Mouse (Mus musculus): ENCODE results near the gene Steap3. TPM values are rescaled to one million over a fixed set of nuclear protein-coding genes. Genes with fewer than 3 reads are reported as not detected.

Gene Steap3
- polyA plus RNA-seq, 1 experiment from 2014 or later, result 2.8 TPM

DNA sequence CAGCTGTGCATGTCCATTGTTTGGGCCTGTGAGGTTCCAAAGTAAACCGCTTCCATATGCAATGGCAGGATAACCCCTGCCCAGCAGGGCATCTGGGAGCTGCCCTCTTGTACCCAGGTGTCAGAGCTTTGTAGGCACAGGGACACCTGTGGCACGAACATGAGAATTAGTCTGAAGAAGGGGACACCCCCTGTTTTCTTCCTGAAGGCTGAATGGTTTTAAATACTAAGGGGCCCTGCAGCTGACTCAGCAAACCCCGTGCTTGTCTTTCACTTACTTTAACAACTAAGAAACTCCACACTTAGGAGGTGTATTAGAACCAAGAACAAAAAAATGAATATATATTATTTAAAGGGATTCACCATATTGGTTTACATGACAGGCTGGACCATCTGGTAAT, 74.4 kb downstream of the Steap3 start:
- Histone ChIP-seq H3K27ac (ENCODE audit: low read length) (no peak overlapping the region), H3K36me3 (ENCODE audit: control insufficient read depth, insufficient read depth) (no peaks in the 10 kb centered on the region), H3K27me3 (replicated peaks; ENCODE audit: control insufficient read depth, insufficient read depth, low read length) (no peaks in the 10 kb centered on the region), H3K9me3 (ENCODE audit: control insufficient read depth, low read length) (no peaks in the 10 kb centered on the region), H3K4me1 (replicated peaks; ENCODE audit: control insufficient read depth, insufficient read depth, low read length) (no peaks in the 10 kb centered on the region), H3K4me3 (replicated peaks; ENCODE audit: low read length) (no peak overlapping the region), H3K4me2 (ENCODE audit: low read length) (no peak overlapping the region), H3K9ac (replicated peaks; ENCODE audit: low read depth, low read length) (no peak overlapping the region)
- 56% methylated on average over 3 of the region's 3 CpGs for WGBS
- no peak for ATAC-seq

DNA sequence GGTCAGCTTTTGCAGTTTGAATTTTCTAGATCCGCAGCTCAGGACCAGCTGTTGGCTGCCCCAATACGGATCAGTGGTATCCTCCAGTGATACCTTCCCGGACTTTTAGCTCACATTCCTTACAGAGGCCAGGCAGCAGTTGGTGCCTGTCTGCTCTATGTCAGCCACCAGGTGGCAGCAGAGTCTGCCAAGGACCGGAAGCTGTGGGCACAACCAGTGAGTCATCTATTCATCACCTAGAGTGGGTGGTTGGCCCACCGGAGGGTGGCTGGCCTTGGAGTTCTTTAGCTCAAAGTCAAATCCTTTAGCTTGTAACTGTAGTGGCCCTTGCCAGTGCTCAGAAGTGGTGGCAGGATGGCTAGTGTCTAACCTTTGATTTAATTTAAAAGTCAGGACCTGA, 75.3 kb downstream of the Steap3 start:
- WGBS, result 20% methylated on average over 5 of the region's 5 CpGs
- ATAC-seq, result peak; percentile 80

DNA sequence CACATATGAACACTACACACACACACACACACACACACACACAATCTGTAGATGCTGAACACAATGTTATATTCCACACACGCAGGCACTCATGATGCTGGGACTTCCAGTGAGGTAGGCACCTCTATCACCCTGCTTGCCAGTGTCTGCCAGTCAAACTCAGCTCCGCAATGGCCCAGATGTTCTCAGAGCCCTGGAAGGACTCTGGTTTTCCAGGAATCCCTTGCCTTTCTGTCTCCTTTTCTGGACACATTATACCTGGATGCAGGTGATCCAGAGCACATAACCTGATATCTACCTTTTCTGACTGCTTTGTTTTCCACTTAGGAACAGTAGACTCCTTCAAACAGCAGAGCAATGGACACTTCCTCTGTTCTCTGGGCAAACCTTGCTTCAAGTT, 75.8 kb downstream of the Steap3 start:
- no peak overlapping the region for H3K9ac ChIP-seq (replicated peaks; ENCODE audit: low read depth, low read length)
- no peaks in the 10 kb centered on the region for H3K36me3 ChIP-seq (ENCODE audit: control insufficient read depth, insufficient read depth)
- 92% methylated on average over 2 of the region's 2 CpGs for WGBS
- no peak for ATAC-seq
- H3K4me1 ChIP-seq (replicated peaks; ENCODE audit: control insufficient read depth, insufficient read depth, low read length), result no peaks in the 10 kb centered on the region
- H3K4me2 ChIP-seq (ENCODE audit: low read length), result no peak overlapping the region
- H3K4me3 ChIP-seq (replicated peaks; ENCODE audit: low read length), result no peak overlapping the region
- H3K9me3 ChIP-seq (ENCODE audit: control insufficient read depth, low read length), result 0 out of 2 replicates have a peak, but pooled peaks cover under 1% of the 10 kb centered on the region
- no peak overlapping the region for H3K27ac ChIP-seq (ENCODE audit: low read length)
- no peaks in the 10 kb centered on the region for H3K27me3 ChIP-seq (replicated peaks; ENCODE audit: control insufficient read depth, insufficient read depth, low read length)

More for the DNA sequence above, 75.3 kb downstream of the Steap3 start:
- Histone ChIP-seq H3K27ac (ENCODE audit: low read length) (no peak overlapping the region), H3K36me3 (ENCODE audit: control insufficient read depth, insufficient read depth) (no peaks in the 10 kb centered on the region), H3K4me3 (replicated peaks; ENCODE audit: low read length) (no peak overlapping the region), H3K9ac (replicated peaks; ENCODE audit: low read depth, low read length) (no peak overlapping the region), H3K4me2 (ENCODE audit: low read length) (no peak overlapping the region), H3K27me3 (replicated peaks; ENCODE audit: control insufficient read depth, insufficient read depth, low read length) (no peaks in the 10 kb centered on the region), H3K9me3 (ENCODE audit: control insufficient read depth, low read length) (no peaks in the 10 kb centered on the region), H3K4me1 (replicated peaks; ENCODE audit: control insufficient read depth, insufficient read depth, low read length) (no peaks in the 10 kb centered on the region)

DNA sequence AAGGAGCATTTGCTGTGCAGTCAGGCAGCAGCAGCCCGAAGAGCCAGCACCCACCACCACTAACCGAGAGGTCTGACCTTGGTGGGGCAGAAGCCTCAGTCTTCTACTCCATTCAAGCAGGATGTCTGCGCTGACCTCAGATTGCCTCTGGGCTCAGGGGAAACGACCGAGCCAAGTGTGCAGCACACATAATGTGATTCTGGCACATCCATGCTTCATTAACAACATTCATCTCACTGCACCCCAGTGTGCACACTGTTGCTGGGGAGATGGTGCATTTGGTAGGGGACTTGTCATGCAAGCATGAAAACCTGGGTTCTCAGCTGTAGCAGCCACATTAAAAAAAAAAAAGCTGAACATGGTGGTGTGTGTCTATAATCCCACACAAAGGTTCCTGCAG, 76.6 kb downstream of the Steap3 start:
- WGBS, result 57% methylated on average over 5 of the region's 5 CpGs
- Histone ChIP-seq H3K9ac (replicated peaks; ENCODE audit: low read depth, low read length) (no peak overlapping the region), H3K4me3 (replicated peaks; ENCODE audit: low read length) (no peak overlapping the region), H3K36me3 (ENCODE audit: control insufficient read depth, insufficient read depth) (no peaks in the 10 kb centered on the region), H3K4me2 (ENCODE audit: low read length) (no peak overlapping the region), H3K9me3 (ENCODE audit: control insufficient read depth, low read length) (0 out of 2 replicates have a peak, but pooled peaks cover 2% of the 10 kb centered on the region), H3K27me3 (replicated peaks; ENCODE audit: control insufficient read depth, insufficient read depth, low read length) (no peaks in the 10 kb centered on the region), H3K4me1 (replicated peaks; ENCODE audit: control insufficient read depth, insufficient read depth, low read length) (no peaks in the 10 kb centered on the region), H3K27ac (ENCODE audit: low read length) (no peak overlapping the region)
- ATAC-seq, result no peak

GRCm38 (mm10) chr1:120193586-120193985, 78.9 kb downstream of the Steap3 start:
- Histone ChIP-seq H3K27ac (ENCODE audit: low read length) (no peak overlapping the region), H3K9ac (replicated peaks; ENCODE audit: low read depth, low read length) (no peak overlapping the region), H3K27me3 (replicated peaks; ENCODE audit: control insufficient read depth, insufficient read depth, low read length) (no peaks in the 10 kb centered on the region), H3K4me1 (replicated peaks; ENCODE audit: control insufficient read depth, insufficient read depth, low read length) (no peaks in the 10 kb centered on the region), H3K4me3 (replicated peaks; ENCODE audit: low read length) (no peak overlapping the region), H3K36me3 (ENCODE audit: control insufficient read depth, insufficient read depth) (no peaks in the 10 kb centered on the region), H3K9me3 (ENCODE audit: control insufficient read depth, low read length) (peaks cover 7% of the 10 kb centered on the region; the same call in 1 of the 2 replicates), H3K4me2 (ENCODE audit: low read length) (no peak overlapping the region)
- no peak for ATAC-seq
- WGBS, result 94% methylated on average over 10 of the region's 10 CpGs

DNA sequence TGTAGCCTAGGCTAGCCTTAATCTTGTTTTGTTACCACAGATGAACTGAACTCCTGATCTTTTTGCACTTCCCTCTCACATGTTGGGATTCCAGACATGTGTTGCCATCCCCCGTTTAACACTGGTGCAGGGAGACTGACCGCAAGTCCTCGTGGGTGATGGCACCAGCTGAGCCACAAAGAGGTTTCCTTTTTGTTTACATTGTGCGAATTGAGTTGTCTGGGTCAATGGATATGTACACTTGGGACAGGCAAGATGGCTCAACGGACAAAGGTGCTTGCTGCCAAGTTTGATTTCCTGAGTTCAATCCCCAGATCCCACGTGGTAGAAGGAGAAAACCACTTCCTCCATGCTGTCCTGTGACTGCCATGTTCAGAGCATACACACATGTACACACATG, 80.2 kb downstream of the Steap3 start:
- WGBS, result 76% methylated on average over 6 of the region's 6 CpGs
- no peaks in the 10 kb centered on the region for H3K36me3 ChIP-seq (ENCODE audit: control insufficient read depth, insufficient read depth)
- H3K9ac ChIP-seq (replicated peaks; ENCODE audit: low read depth, low read length), result no peak overlapping the region
- H3K27me3 ChIP-seq (replicated peaks; ENCODE audit: control insufficient read depth, insufficient read depth, low read length), result no peaks in the 10 kb centered on the region
- H3K4me3 ChIP-seq (replicated peaks; ENCODE audit: low read length), result no peak overlapping the region
- no peak for ATAC-seq
- no peaks in the 10 kb centered on the region for H3K4me1 ChIP-seq (replicated peaks; ENCODE audit: control insufficient read depth, insufficient read depth, low read length)
- H3K4me2 ChIP-seq (ENCODE audit: low read length), result no peak overlapping the region
- H3K9me3 ChIP-seq (ENCODE audit: control insufficient read depth, low read length), result peaks cover 7% of the 10 kb centered on the region; the same call in 1 of the 2 replicates
- no peak overlapping the region for H3K27ac ChIP-seq (ENCODE audit: low read length)

DNA sequence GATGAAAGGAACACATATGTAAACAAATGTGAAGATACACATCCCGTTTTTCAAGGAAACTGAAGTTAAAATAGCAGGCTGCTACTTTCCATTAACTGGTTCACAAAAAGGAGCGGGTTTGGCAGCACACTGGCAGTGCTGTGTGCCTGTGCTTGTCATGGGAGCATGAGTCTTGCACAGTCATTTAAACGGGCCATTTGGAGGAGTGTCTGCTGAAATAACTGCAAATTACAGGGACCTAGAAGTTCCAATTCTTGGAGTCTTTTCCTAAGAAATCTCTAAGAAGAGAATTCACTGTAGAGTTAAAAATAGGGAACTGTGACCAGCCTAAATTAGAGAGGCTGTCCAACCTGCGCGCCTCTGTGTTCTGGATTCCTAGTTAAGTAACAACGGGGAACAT, 81.6 kb downstream of the Steap3 start:
- no peak for ATAC-seq
- no peak overlapping the region for H3K4me3 ChIP-seq (replicated peaks; ENCODE audit: low read length)
- H3K4me1 ChIP-seq (replicated peaks; ENCODE audit: control insufficient read depth, insufficient read depth, low read length), result peaks cover 10% of the 10 kb centered on the region
- H3K27ac ChIP-seq (ENCODE audit: low read length), result no peak overlapping the region
- H3K27me3 ChIP-seq (replicated peaks; ENCODE audit: control insufficient read depth, insufficient read depth, low read length), result no peaks in the 10 kb centered on the region
- peaks cover 7% of the 10 kb centered on the region; the same call in 1 of the 2 replicates for H3K9me3 ChIP-seq (ENCODE audit: control insufficient read depth, low read length)
- H3K4me2 ChIP-seq (ENCODE audit: low read length), result no peak overlapping the region
- WGBS, result 87% methylated on average over 6 of the region's 6 CpGs
- no peak overlapping the region for H3K9ac ChIP-seq (replicated peaks; ENCODE audit: low read depth, low read length)
- H3K36me3 ChIP-seq (ENCODE audit: control insufficient read depth, insufficient read depth), result no peaks in the 10 kb centered on the region

- H3K9ac ChIP-seq (replicated peaks; ENCODE audit: low read depth, low read length), result no peak overlapping the region
- H3K27ac ChIP-seq (ENCODE audit: low read length), result no peak overlapping the region
- no peak for ATAC-seq
- no peak overlapping the region for H3K4me2 ChIP-seq (ENCODE audit: low read length)
- WGBS, result 86% methylated on average over 2 of the region's 2 CpGs
- peaks cover 7% of the 10 kb centered on the region; the same call in 1 of the 2 replicates for H3K9me3 ChIP-seq (ENCODE audit: control insufficient read depth, low read length)
- peaks cover 10% of the 10 kb centered on the region for H3K4me1 ChIP-seq (replicated peaks; ENCODE audit: control insufficient read depth, insufficient read depth, low read length)
- no peaks in the 10 kb centered on the region for H3K27me3 ChIP-seq (replicated peaks; ENCODE audit: control insufficient read depth, insufficient read depth, low read length)
- no peaks in the 10 kb centered on the region for H3K36me3 ChIP-seq (ENCODE audit: control insufficient read depth, insufficient read depth)
- H3K4me3 ChIP-seq (replicated peaks; ENCODE audit: low read length), result no peak overlapping the region
Measured at GRCm38 (mm10) chr1:120190300-120190699, 82.2 kb downstream of the Steap3 start.

- H3K9me3 ChIP-seq (ENCODE audit: control insufficient read depth, low read length), result peaks cover 7% of the 10 kb centered on the region; the same call in 1 of the 2 replicates
- H3K4me2 ChIP-seq (ENCODE audit: low read length), result no peak overlapping the region
- WGBS, result 54% methylated on average over 6 of the region's 6 CpGs
- H3K36me3 ChIP-seq (ENCODE audit: control insufficient read depth, insufficient read depth), result no peaks in the 10 kb centered on the region
- no peaks in the 10 kb centered on the region for H3K27me3 ChIP-seq (replicated peaks; ENCODE audit: control insufficient read depth, insufficient read depth, low read length)
- H3K4me3 ChIP-seq (replicated peaks; ENCODE audit: low read length), result no peak overlapping the region
- no peak overlapping the region for H3K27ac ChIP-seq (ENCODE audit: low read length)
- no peak for ATAC-seq
- H3K9ac ChIP-seq (replicated peaks; ENCODE audit: low read depth, low read length), result no peak overlapping the region
- H3K4me1 ChIP-seq (replicated peaks; ENCODE audit: control insufficient read depth, insufficient read depth, low read length), result peaks cover 10% of the 10 kb centered on the region
Measured at GRCm38 (mm10) chr1:120189206-120189605, 83.3 kb downstream of the Steap3 start.

GRCm38 (mm10) chr1:120187059-120187458, 85.4 kb downstream of the Steap3 start:
- Histone ChIP-seq H3K27me3 (replicated peaks; ENCODE audit: control insufficient read depth, insufficient read depth, low read length) (no peaks in the 10 kb centered on the region), H3K36me3 (ENCODE audit: control insufficient read depth, insufficient read depth) (no peaks in the 10 kb centered on the region), H3K9me3 (ENCODE audit: control insufficient read depth, low read length) (peaks cover 7% of the 10 kb centered on the region; the same call in 1 of the 2 replicates), H3K4me1 (replicated peaks; ENCODE audit: control insufficient read depth, insufficient read depth, low read length) (peaks cover 10% of the 10 kb centered on the region), H3K4me2 (ENCODE audit: low read length) (peak overlapping the region; percentile 35), H3K9ac (replicated peaks; ENCODE audit: low read depth, low read length) (no peak overlapping the region), H3K27ac (ENCODE audit: low read length) (no peak overlapping the region), H3K4me3 (replicated peaks; ENCODE audit: low read length) (no peak overlapping the region)
- 10% methylated on average over 7 of the region's 7 CpGs for WGBS
- ATAC-seq, result peak; percentile 64
